Comparison of ENCODE assay signal across 10 mouse cellular contexts in the genomic region with DNA sequence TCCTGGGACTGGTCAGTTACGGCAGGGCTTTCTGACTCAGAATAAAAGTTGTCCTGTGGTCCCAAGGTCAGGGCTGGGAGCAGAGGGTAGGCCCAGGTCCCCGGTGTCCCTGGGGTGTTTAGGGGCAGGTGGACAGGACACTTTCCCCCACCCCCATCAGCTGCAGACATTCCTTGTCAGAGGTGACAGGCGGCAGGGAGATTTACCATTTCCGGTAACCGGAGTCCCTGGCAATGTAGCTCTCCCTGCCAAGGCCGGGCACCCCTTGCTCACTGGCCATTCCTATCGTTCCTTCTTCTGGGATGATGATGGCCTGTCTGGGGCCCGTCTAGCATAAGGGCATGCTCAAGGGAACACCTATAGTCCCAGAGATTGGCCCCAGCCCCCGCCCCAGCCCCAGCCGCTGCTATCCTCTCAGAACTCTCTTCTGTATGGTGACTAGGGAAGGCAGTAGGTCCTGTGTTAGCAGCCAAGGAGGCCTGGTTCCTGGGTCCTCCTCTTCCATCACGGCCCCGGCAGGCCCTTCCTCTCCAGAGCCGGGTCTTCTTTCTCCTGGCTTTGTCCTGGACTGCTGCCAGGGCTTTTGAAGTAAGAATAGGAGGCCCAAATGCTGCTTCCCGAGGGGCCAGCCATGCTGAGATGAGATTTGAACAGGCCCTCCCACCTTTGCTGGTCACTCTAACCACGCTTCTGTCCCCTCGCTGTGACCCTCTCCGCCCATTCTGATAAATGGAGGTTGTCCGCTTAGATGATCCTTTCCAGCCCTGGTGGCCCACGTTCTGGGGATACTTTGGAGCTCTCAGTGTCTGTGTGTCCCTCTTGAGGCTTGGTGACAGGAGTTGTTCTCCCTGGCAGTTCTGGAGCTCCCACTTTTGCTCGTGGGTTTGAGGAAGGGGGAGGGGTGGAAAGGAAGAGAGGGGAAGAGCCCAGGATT. TPM values are rescaled to one million over a fixed set of nuclear protein-coding genes. Genes with fewer than 3 reads are reported as not detected.
A peak's percentile ranks its signal among the peaks of the same experiment; 100 is the strongest.
DNase-seq lines count a peak whose midpoint lies in the region; TF ChIP-seq lines count a peak whose summit lies in the region.
"Had no signal": no experiment of that assay in that cellular context is flagged by ENCODE, and none has a peak within 500 bp of the region (broad histone marks: within the 10 kb centered on the region; RNA-seq: fewer than 3 reads in every experiment).

No protein-coding gene starts in this region.

- H3K36me3 ChIP-seq in E14TG2a.4 (ENCODE audit: insufficient read depth, low read length), result peaks cover 45% of the 10 kb centered on the region
- no peaks in the 10 kb centered on the region; the same call in 1 of the 2 replicates for H3K36me3 ChIP-seq in limb, embryonic 10.5 days

- 40% methylated on average over 20 of the region's 20 CpGs for WGBS in limb, embryonic 10.5 days

- peak; percentile 68 for DNase-seq in gastrocnemius, adult 18-20 months (ENCODE audit: low spot score)
- no peak for DNase-seq in gastrocnemius, postnatal 14 days
- peak; percentile 82 for DNase-seq in gastrocnemius, adult 2 months
- peak; percentile 41 for DNase-seq in limb, embryonic 10.5 days (ENCODE audit: low spot score)
- DNase-seq in c-Kit-positive CD71-positive TER-119-positive erythroid progenitor cells, embryonic 14.5 days (ENCODE audit: low spot score), result no peak
- DNase-seq in testis, postnatal 10 days (ENCODE audit: low spot score), result no peak
- DNase-seq in cerebellum, adult 9-11 months, result no peak

- 0 out of 2 replicates have a peak overlapping the region, but pooled peaks have one; percentile 17 for H3K4me3 ChIP-seq in E14TG2a.4 (replicated peaks; ENCODE audit: low read length)
- H3K4me3 ChIP-seq in gastrocnemius, adult 2 months, result peak overlapping the region; percentile 43
- peak overlapping the region; percentile 24 for H3K4me3 ChIP-seq in limb, embryonic 10.5 days

- no peaks in the 10 kb centered on the region for H3K9me3 ChIP-seq in E14TG2a.4 (ENCODE audit: low read length)
- H3K9me3 ChIP-seq in limb, embryonic 10.5 days (replicated peaks), result no peaks in the 10 kb centered on the region

- intact Hi-C loops in gastrocnemius, postnatal 14 days (cut with DNase I; ENCODE audit: low total_unique reads), result no loop called here
- intact Hi-C loops in gastrocnemius, adult 2 months (cut with DNase I), result loop anchor here (5.0 kb wide), 1 partner anchor 39 kb away; no protein-coding TSS in a partner anchor

- peak overlapping the region; percentile 96 for H3K27ac ChIP-seq in gastrocnemius, adult 2 months
- H3K27ac ChIP-seq in limb, embryonic 10.5 days, result peak overlapping the region; percentile 82

- H3K4me1 ChIP-seq in E14TG2a.4 (replicated peaks; ENCODE audit: low read depth, low read length), result peaks cover 94% of the 10 kb centered on the region
- peaks cover 83% of the 10 kb centered on the region for H3K4me1 ChIP-seq in limb, embryonic 10.5 days

- no peaks in the 10 kb centered on the region for H3K27me3 ChIP-seq in E14TG2a.4 (ENCODE audit: insufficient read depth, low read length)
- H3K27me3 ChIP-seq in limb, embryonic 10.5 days (ENCODE audit: low read depth, poor library complexity, severe bottlenecking), result no peaks in the 10 kb centered on the region
- H3K27me3 ChIP-seq: CH12.LX had no signal

- no peak for TF ChIP-seq CTCF in E14TG2a.4 (conservative IDR thresholded peaks at IDR 0.05; ENCODE audit: low read length)
- TF ChIP-seq CTCF in gastrocnemius, adult 2 months (IDR thresholded peaks at IDR 0.05), result no peak

RNA-seq across cellular contexts. Expression of gene Hspg2, which starts 17.8 kb away (rescaled TPM):
- 10 to 100 TPM; 53.7 to 61.6 TPM for total RNA-seq in gastrocnemius, adult 18-20 months (2021)
- 100 to 1,000 TPM; 193 to 224 TPM for total RNA-seq in gastrocnemius, postnatal 14 days (2021)
- 10 to 100 TPM; 55.2 to 77.5 TPM for total RNA-seq in gastrocnemius, adult 2 months (2021)
- 20.8 and 23.3 TPM in 2 replicates for polyA plus RNA-seq in limb, embryonic 10.5 days (2016; fragmentation: Nextera tagmentation; extraction: Ambion mirVana)
- total RNA-seq: hematopoietic stem cell, adult 5-6 weeks had no signal

RNA-seq across cellular contexts. Expression of gene 1700013G24Rik, which starts 33.3 kb away (rescaled TPM):
- not detected for total RNA-seq in gastrocnemius, adult 18-20 months (2021)
- not detected for total RNA-seq in gastrocnemius, postnatal 14 days (2021)
- total RNA-seq in gastrocnemius, adult 2 months (2021), result not detected
- polyA plus RNA-seq in limb, embryonic 10.5 days (2016; fragmentation: Nextera tagmentation; extraction: Ambion mirVana), result not detected in 2 replicates
- total RNA-seq: CH12.LX; hematopoietic stem cell, adult 5-6 weeks had no signal

RNA-seq across cellular contexts. Expression of gene Cela3b, which starts 56.0 kb away (rescaled TPM):
- under 1 TPM in 1 of 2 experiments, not detected in 1; 0.34 TPM for total RNA-seq in gastrocnemius, adult 18-20 months (2021)
- not detected for total RNA-seq in gastrocnemius, postnatal 14 days (2021)
- not detected for total RNA-seq in gastrocnemius, adult 2 months (2021)
- not detected in 2 replicates for polyA plus RNA-seq in limb, embryonic 10.5 days (2016; fragmentation: Nextera tagmentation; extraction: Ambion mirVana)
- total RNA-seq: CH12.LX; hematopoietic stem cell, adult 5-6 weeks had no signal

Comparison
In these comparisons a context has a peak if more than half of its experiments do, and no peak if none do; other contexts are left out.
1. DNase-seq: peak in gastrocnemius, adult 18-20 months (single experiment), gastrocnemius, adult 2 months (single experiment) and limb, embryonic 10.5 days (single experiment); none in gastrocnemius, postnatal 14 days (single experiment), c-Kit-positive CD71-positive TER-119-positive erythroid progenitor cells, embryonic 14.5 days (single experiment), testis, postnatal 10 days (single experiment) and cerebellum, adult 9-11 months (single experiment).
2. Peak in every context shown above with its lines, with median percentiles within 50 percentile points of each other: H3K4me3 ChIP-seq.